Mouse (Mus musculus): Measurements from ENCODE around the gene Gpnmb. TPM values are rescaled to one million over a fixed set of nuclear protein-coding genes. Genes with fewer than 3 reads are reported as not detected.

The Gpnmb gene
- total and polyA plus RNA-seq, 2 experiments from 2014 or later, result 1.6 to 1.8 TPM

DNA sequence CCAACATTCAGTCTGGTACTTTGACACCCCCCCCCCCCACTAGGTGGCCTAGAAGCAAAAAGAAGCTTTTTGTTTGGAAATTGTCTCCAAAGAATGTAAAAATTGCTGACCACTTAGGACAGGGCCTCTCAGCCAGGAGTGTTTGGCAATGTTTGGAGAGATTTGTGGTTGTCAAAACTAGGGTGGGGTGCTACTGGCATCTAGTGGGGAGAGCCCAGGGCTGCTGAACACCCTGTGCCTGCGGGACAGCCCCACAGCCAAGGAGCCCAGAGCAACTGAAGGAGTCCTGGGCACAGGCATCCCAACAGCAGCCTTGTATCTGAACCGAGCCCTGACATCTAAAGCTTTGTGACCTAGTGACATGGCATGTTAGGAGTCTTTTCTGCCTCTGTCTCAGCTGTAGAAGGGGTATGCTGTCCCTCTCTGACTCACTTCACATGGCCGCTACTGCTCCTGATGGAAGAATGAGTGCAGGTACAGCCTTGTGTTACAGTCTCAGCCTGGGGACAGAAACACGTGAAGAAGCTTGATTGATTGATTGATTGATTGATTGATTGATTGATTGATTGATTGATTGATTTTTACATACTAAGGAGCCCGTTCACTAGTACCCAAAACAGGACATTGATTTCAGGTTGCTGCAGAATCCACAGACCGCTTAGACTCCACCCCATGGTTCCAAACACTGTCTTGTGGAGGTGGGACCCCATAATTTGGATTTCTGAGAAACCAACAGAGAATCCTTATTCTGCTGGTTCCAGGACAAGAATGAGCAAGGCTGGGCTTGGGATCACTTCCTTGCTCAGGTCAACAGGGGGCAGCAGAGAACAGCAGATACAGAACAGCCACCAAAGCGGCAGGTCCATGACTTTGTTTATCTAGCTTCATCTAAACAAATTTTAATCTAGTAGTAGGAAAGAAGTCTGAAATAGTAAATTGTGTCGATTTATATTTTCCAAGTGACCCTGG is 21.0 kb downstream of the Gpnmb start:
- Histone ChIP-seq H3K9me3 (ENCODE audit: low read length) (no peaks in the 10 kb centered on the region), H3K4me3 (ENCODE audit: low read depth, low read length) (no peak overlapping the region), H3K27ac (ENCODE audit: low read depth, low read length) (no peak overlapping the region), H3K4me1 (ENCODE audit: insufficient read depth) (peaks cover 9% of the 10 kb centered on the region; the same call in 1 of the 2 replicates), H3K9ac (no peak overlapping the region), H3K4me2 (ENCODE audit: low read depth) (no peak overlapping the region), H3K36me3 (ENCODE audit: insufficient read depth) (no peaks in the 10 kb centered on the region), H3K27me3 (ENCODE audit: insufficient read depth, low read length) (no peaks in the 10 kb centered on the region)
- DNase-seq (peak; percentile 85), ATAC-seq (peak; percentile 43; the same call in 1 of the 2 replicates)
- 38% methylated on average over 8 of the region's 8 CpGs for WGBS
- peak; percentile 89 for TF ChIP-seq CTCF (IDR thresholded peaks at IDR 0.05; ENCODE audit: low read depth)

- WGBS, result 44% methylated on average over 4 of the region's 4 CpGs
- ATAC-seq, result no peak
- DNase-seq, result no peak
- Histone ChIP-seq H3K27me3 (ENCODE audit: insufficient read depth, low read length) (no peaks in the 10 kb centered on the region), H3K4me2 (ENCODE audit: low read depth) (no peak overlapping the region), H3K36me3 (ENCODE audit: insufficient read depth) (no peaks in the 10 kb centered on the region), H3K4me1 (ENCODE audit: insufficient read depth) (peaks cover 6% of the 10 kb centered on the region; the same call in 1 of the 2 replicates), H3K9me3 (ENCODE audit: low read length) (no peaks in the 10 kb centered on the region), H3K27ac (ENCODE audit: low read depth, low read length) (no peak overlapping the region), H3K9ac (no peak overlapping the region), H3K4me3 (ENCODE audit: low read depth, low read length) (no peak overlapping the region)
- TF ChIP-seq CTCF (IDR thresholded peaks at IDR 0.05; ENCODE audit: low read depth), result no peak
These were observed 32.0 kb downstream of the Gpnmb start for GRCm38 (mm10) chr6:49068361-49068760.

DNA sequence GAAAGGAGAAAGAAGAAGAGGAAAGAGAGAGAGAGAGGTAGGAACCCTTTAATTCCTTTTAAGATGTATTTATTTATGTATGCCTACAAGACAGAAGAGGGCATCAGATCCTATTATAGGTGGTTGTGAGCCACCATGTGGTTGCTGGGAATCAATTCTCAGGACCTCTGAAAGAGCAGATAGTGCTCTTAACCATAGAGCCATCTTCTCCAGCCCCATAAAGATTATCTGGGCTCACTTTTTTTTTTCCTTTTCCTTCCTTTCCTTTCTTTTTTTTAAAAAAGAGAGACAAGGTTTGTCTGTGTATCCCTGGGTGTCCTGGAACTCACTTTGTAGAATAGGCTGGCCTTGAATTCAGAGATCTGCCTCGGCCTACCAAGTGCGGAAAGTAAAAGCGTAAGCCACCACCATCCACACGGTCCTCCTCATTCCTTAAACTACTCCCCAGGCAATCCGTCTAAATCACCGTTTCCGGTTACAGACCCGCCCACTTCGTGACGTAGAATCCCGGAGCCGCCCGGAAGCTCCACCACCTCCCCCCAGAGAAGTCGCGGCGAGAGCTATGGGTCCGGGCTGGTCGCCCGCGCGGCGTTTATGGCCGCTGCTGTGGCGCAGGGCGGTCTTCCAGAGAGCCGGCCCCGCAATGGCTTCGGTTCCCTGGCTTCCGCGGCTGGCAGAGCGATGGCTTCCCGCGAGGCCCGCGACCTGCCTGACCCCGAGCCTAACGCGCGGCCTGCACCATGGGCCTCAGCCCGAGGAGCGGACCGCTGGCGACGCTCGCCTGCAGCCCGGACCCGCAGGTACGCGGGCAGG is 37.2 kb downstream of the Gpnmb start, which contains the start of gene Malsu1:
Gene Malsu1, plus strand, starts transcription at position 492 of the 813 bp plus-strand sequence.
- ATAC-seq (peak; percentile 99), DNase-seq (peak; percentile 94)
- Histone ChIP-seq H3K27ac (ENCODE audit: low read depth, low read length) (peak within 1 kb of the TSS; percentile 74), H3K4me1 (ENCODE audit: insufficient read depth) (peaks cover 13% of the 10 kb centered on the region), H3K9ac (peak within 1 kb of the TSS; percentile 95), H3K4me2 (ENCODE audit: low read depth) (peak within 1 kb of the TSS; percentile 83), H3K27me3 (ENCODE audit: insufficient read depth, low read length) (no peaks in the 10 kb centered on the region), H3K36me3 (ENCODE audit: insufficient read depth) (0 out of 2 replicates have a peak, but pooled peaks cover 3% of the 10 kb centered on the region), H3K9me3 (ENCODE audit: low read length) (no peaks in the 10 kb centered on the region), H3K4me3 (ENCODE audit: low read depth, low read length) (peak within 1 kb of the TSS; percentile 99)
- WGBS, result under 1% methylated on average over 49 of the region's 49 CpGs
- TF ChIP-seq CTCF (IDR thresholded peaks at IDR 0.05; ENCODE audit: low read depth), result peak; percentile 21

DNA sequence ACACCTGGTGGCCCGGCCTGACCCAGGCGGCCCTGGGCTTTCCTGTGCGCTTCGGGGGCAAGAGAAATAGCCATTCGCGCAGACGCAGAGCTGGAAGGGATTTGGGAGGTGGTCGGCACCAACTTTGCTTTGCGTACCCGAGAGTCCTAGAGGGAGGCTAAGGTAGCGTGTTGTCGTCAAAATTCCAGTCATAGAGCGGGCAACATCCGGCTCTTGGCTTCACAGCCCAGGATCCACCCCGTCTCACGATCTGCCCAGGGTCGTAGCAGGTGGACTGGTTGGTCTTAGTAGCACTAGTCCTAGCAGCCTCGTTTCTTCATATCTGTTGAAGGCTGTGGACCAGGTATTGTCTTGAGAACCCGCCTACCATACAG is 37.8 kb downstream of the Gpnmb start:
- Histone ChIP-seq H3K27me3 (ENCODE audit: insufficient read depth, low read length) (no peaks in the 10 kb centered on the region), H3K4me1 (ENCODE audit: insufficient read depth) (peaks cover 13% of the 10 kb centered on the region), H3K4me3 (ENCODE audit: low read depth, low read length) (peak overlapping the region; percentile 99), H3K36me3 (ENCODE audit: insufficient read depth) (0 out of 2 replicates have a peak, but pooled peaks cover 3% of the 10 kb centered on the region), H3K9me3 (ENCODE audit: low read length) (no peaks in the 10 kb centered on the region), H3K27ac (ENCODE audit: low read depth, low read length) (peak overlapping the region; percentile 74), H3K4me2 (ENCODE audit: low read depth) (peak overlapping the region; percentile 83), H3K9ac (peak overlapping the region; percentile 95)
- under 1% methylated on average over 19 of the region's 19 CpGs for WGBS
- TF ChIP-seq CTCF (IDR thresholded peaks at IDR 0.05; ENCODE audit: low read depth), result 0 out of 2 replicates have a peak, but pooled peaks have one; percentile 1
- no peak for DNase-seq
- peak; percentile 66 for ATAC-seq

DNA sequence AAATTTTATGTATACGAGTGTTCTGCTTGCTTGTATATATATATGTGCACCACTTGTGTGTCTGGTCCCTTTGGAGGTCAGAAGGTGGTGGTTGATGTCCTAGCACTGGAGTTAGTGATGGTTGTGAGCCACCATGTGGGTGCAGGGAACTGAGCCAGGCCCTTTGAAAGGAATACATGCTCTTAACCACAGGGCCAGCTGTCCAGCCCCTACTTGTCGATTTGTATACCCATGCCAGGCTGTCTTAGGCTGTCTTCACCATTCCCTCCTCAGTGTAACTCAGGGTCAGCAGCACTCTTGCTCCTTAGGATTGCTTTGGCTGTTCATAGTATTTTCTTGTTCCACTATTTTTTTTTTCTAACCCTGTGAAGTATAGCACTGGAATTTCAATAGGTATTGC is 41.5 kb downstream of the Gpnmb start:
- no peaks in the 10 kb centered on the region for H3K9me3 ChIP-seq (ENCODE audit: low read length)
- no peak for DNase-seq
- 0 out of 2 replicates have a peak, but pooled peaks cover 3% of the 10 kb centered on the region for H3K36me3 ChIP-seq (ENCODE audit: insufficient read depth)
- no peak overlapping the region for H3K27ac ChIP-seq (ENCODE audit: low read depth, low read length)
- no peak overlapping the region for H3K4me3 ChIP-seq (ENCODE audit: low read depth, low read length)
- no peak for ATAC-seq
- no peaks in the 10 kb centered on the region for H3K27me3 ChIP-seq (ENCODE audit: insufficient read depth, low read length)
- peaks cover 12% of the 10 kb centered on the region for H3K4me1 ChIP-seq (ENCODE audit: insufficient read depth)
- 69% methylated on average over 2 of the region's 2 CpGs for WGBS
- no peak for TF ChIP-seq CTCF (IDR thresholded peaks at IDR 0.05; ENCODE audit: low read depth)
- H3K4me2 ChIP-seq (ENCODE audit: low read depth), result no peak overlapping the region
- H3K9ac ChIP-seq, result no peak overlapping the region

GRCm38 (mm10) chr6:49079313-49079712 is 43.0 kb downstream of the Gpnmb start:
- ATAC-seq (no peak), DNase-seq (no peak)
- no peak for TF ChIP-seq CTCF (IDR thresholded peaks at IDR 0.05; ENCODE audit: low read depth)
- H3K27me3 ChIP-seq (ENCODE audit: insufficient read depth, low read length), result no peaks in the 10 kb centered on the region
- peaks cover 14% of the 10 kb centered on the region for H3K36me3 ChIP-seq (ENCODE audit: insufficient read depth)
- H3K4me3 ChIP-seq (ENCODE audit: low read depth, low read length), result no peak overlapping the region
- no peak overlapping the region for H3K27ac ChIP-seq (ENCODE audit: low read depth, low read length)
- no peak overlapping the region for H3K4me2 ChIP-seq (ENCODE audit: low read depth)
- 96% methylated on average over 1 of the region's 1 CpGs for WGBS
- no peak overlapping the region for H3K9ac ChIP-seq
- no peaks in the 10 kb centered on the region for H3K9me3 ChIP-seq (ENCODE audit: low read length)
- H3K4me1 ChIP-seq (ENCODE audit: insufficient read depth), result peaks cover 7% of the 10 kb centered on the region
